Mouse (Mus musculus) G1E (cell line): Measurements from ENCODE around the gene Rassf2. TPM values are rescaled to one million over a fixed set of nuclear protein-coding genes. Genes with fewer than 3 reads are reported as not detected.

Experiments used
- ATAC-seq: 2 replicates; pipeline ENCODE4 v1.8.0; 2016; ENCODE audit warnings: mild to moderate bottlenecking; ENCODE audit not compliant: insufficient number of reproducible peaks, poor library complexity, low FRiP score, severe bottlenecking; ENCODE audit errors: extremely low read depth
- DNase-seq: peaks from one replicate; pipeline ENCODE4 v3.0.0; 2012; ENCODE audit warnings: low spot score
- H3K27me3 ChIP-seq: 2 replicates; pipeline ENCODE4 v1.6.1; 2012; ENCODE audit warnings: mild to moderate bottlenecking, low read length, inconsistent platforms; ENCODE audit not compliant: insufficient read depth
- H3K36me3 ChIP-seq: replicated peaks from 2 replicates; pipeline ENCODE3; 2012; ENCODE audit warnings: mild to moderate bottlenecking, inconsistent platforms
- H3K4me1 ChIP-seq: 2 replicates; pipeline ENCODE4 v1.6.1; 2012; ENCODE audit warnings: low read depth, low read length, inconsistent platforms, mixed read lengths; ENCODE audit not compliant: insufficient read depth
- H3K4me3 ChIP-seq: 2 replicates; pipeline ENCODE4 v1.5.1; 2012; ENCODE audit warnings: low read depth, mild to moderate bottlenecking, inconsistent platforms, low read length, moderate library complexity, mixed read lengths
- H3K9me3 ChIP-seq: replicated peaks from 2 replicates; pipeline ENCODE4 v1.6.1; 2012; ENCODE audit warnings: inconsistent platforms
- CTCF ChIP-seq: IDR thresholded peaks from 2 replicates; pipeline ENCODE4 v1.5.1; 2012; ENCODE audit warnings: low read depth, low read length, inconsistent platforms, mixed read lengths
- GATA1 ChIP-seq: IDR thresholded peaks from 2 replicates; pipeline ENCODE4 v1.6.1; 2012; ENCODE audit warnings: borderline replicate concordance, low read length, inconsistent platforms, mixed read lengths
- GATA2 ChIP-seq: IDR thresholded peaks from 2 replicates; pipeline ENCODE4 v1.6.1; 2012; ENCODE audit warnings: low read depth, low read length, inconsistent platforms, borderline replicate concordance
- POLR2AphosphoS5 ChIP-seq: IDR thresholded peaks from 2 replicates; pipeline ENCODE4 v1.6.1; 2012; ENCODE audit warnings: low read depth, low read length, inconsistent platforms; ENCODE audit not compliant: insufficient replicate concordance
- TAL1 ChIP-seq: conservative IDR thresholded peaks from 2 replicates; pipeline ENCODE4 v1.6.1; 2012; ENCODE audit warnings: low read depth, low read length, inconsistent platforms, mixed read lengths
- polyA plus RNA-seq: library from polyadenylated mRNA; stranded (reverse); fragments of >175 nt; gene quantifications from 2 replicates; pipeline ENCODE4 v1.2.3, GENCODE M21; 2012
- total RNA-seq, 2 experiments: library from RNA; stranded (forward) in 1 of 2; stranded (reverse) in 1 of 2; fragments of 200-1000 nt in 1 of 2; fragments of >200 nt in 1 of 2; fragmentation: Nextera tagmentation in 1 of 2; gene quantifications; 2 replicates each; pipeline ENCODE4 v1.2.3; 2014 to 2017

The Rassf2 gene
- total and polyA plus RNA-seq, 3 experiments = 0.03 to 1.2 (median 0.30) TPM

- no peak for TF ChIP-seq TAL1
- no peak for TF ChIP-seq CTCF
- TF ChIP-seq GATA2 = no peak
- peak; percentile 58; the same call in 1 of the 2 replicates for TF ChIP-seq POLR2AphosphoS5
- TF ChIP-seq GATA1 = no peak
- H3K9me3 ChIP-seq = no peaks in the 10 kb centered on the region
- H3K36me3 ChIP-seq = peaks cover 32% of the 10 kb centered on the region
- H3K27me3 ChIP-seq = peaks cover 4% of the 10 kb centered on the region
- DNase-seq = no peak
- no peak for ATAC-seq
- H3K4me1 ChIP-seq = peaks cover 36% of the 10 kb centered on the region
- H3K4me3 ChIP-seq = no peak overlapping the region
Measured at GRCm38 (mm10) chr2:131941501-131941900, 88.6 kb downstream of the Rassf2 start.

- DNase-seq (no peak), ATAC-seq (peak; percentile 36; the same call in 1 of the 2 replicates)
- Histone ChIP-seq H3K36me3 (peaks cover 41% of the 10 kb centered on the region), H3K27me3 (no peaks in the 10 kb centered on the region), H3K4me3 (no peak overlapping the region), H3K4me1 (peaks cover 45% of the 10 kb centered on the region), H3K9me3 (no peaks in the 10 kb centered on the region)
- no peak for TF ChIP-seq POLR2AphosphoS5
- TF ChIP-seq TAL1 = 0 out of 2 replicates have a peak, but pooled peaks have one; percentile 33
Measured at GRCm38 (mm10) chr2:131940506-131940905, 89.6 kb downstream of the Rassf2 start.

Other genes starting within 250 kb of the Rassf2 start
- gene Erv3, start 170.5 kb downstream of the Rassf2 start, total RNA-seq (2014; fragmentation: Nextera tagmentation) = 393 and 534 TPM in 2 replicates
- 60.3 and 62.5 TPM in 2 replicates for gene Erv3, start 170.5 kb downstream of the Rassf2 start, total RNA-seq (2017)
- 5.2 and 5.9 TPM in 2 replicates for gene Erv3, start 170.5 kb downstream of the Rassf2 start, polyA plus RNA-seq
- 350 and 399 TPM in 2 replicates for gene Prnp, start 120.3 kb downstream of the Rassf2 start, total RNA-seq (2014; fragmentation: Nextera tagmentation)
- 977 and 998 TPM in 2 replicates for gene Prnp, start 120.3 kb downstream of the Rassf2 start, total RNA-seq (2017)
- 153 and 174 TPM in 2 replicates for gene Prnp, start 120.3 kb downstream of the Rassf2 start, polyA plus RNA-seq
- gene Prn, start 120.3 kb downstream of the Rassf2 start, total RNA-seq (2014; fragmentation: Nextera tagmentation) = not detected in 2 replicates
- not detected in 2 replicates for gene Prn, start 120.3 kb downstream of the Rassf2 start, total RNA-seq (2017)
- gene Prn, start 120.3 kb downstream of the Rassf2 start, polyA plus RNA-seq = not detected in 2 replicates
- gene Prnd, start 79.4 kb downstream of the Rassf2 start, total RNA-seq (2014; fragmentation: Nextera tagmentation) = not detected in 2 replicates
- 0.05 and 0.12 TPM in 2 replicates for gene Prnd, start 79.4 kb downstream of the Rassf2 start, total RNA-seq (2017)
- not detected in 2 replicates for gene Prnd, start 79.4 kb downstream of the Rassf2 start, polyA plus RNA-seq
- 8.5 and 12.5 TPM in 2 replicates for gene Slc23a2, start 114.8 kb upstream of the Rassf2 start, total RNA-seq (2014; fragmentation: Nextera tagmentation)
- 6.9 and 13.4 TPM in 2 replicates for gene Slc23a2, start 114.8 kb upstream of the Rassf2 start, total RNA-seq (2017)
- 2.1 and 2.6 TPM in 2 replicates for gene Slc23a2, start 114.8 kb upstream of the Rassf2 start, polyA plus RNA-seq
- gene Tmem230, start 217.5 kb upstream of the Rassf2 start, total RNA-seq (2014; fragmentation: Nextera tagmentation) = 113 and 147 TPM in 2 replicates
- gene Tmem230, start 217.5 kb upstream of the Rassf2 start, total RNA-seq (2017) = 41.6 and 42.7 TPM in 2 replicates
- gene Tmem230, start 217.5 kb upstream of the Rassf2 start, polyA plus RNA-seq = 34.4 and 37.1 TPM in 2 replicates
- 249 and 267 TPM in 2 replicates for gene Pcna, start 223.1 kb upstream of the Rassf2 start, total RNA-seq (2014; fragmentation: Nextera tagmentation)
- 520 and 531 TPM in 2 replicates for gene Pcna, start 223.1 kb upstream of the Rassf2 start, total RNA-seq (2017)
- gene Pcna, start 223.1 kb upstream of the Rassf2 start, polyA plus RNA-seq = 38.5 and 77.8 TPM in 2 replicates
- 15.8 and 26.6 TPM in 2 replicates for gene Cds2, start 232.9 kb upstream of the Rassf2 start, total RNA-seq (2014; fragmentation: Nextera tagmentation)
- gene Cds2, start 232.9 kb upstream of the Rassf2 start, total RNA-seq (2017) = 17.6 and 19.6 TPM in 2 replicates
- 8.6 and 12.6 TPM in 2 replicates for gene Cds2, start 232.9 kb upstream of the Rassf2 start, polyA plus RNA-seq